10 mouse cellular contexts compared by ENCODE assay signal in genomic region chr10:77572225-77572624, GRCm38 (mm10). TPM values are rescaled to one million over a fixed set of nuclear protein-coding genes. Genes with fewer than 3 reads are reported as not detected.
DNase-seq lines count a peak whose midpoint lies in the region; ATAC-seq and TF ChIP-seq lines count a peak whose summit lies in the region.
"Had no signal": no experiment of that assay in that cellular context is flagged by ENCODE, and none has a peak within 500 bp of the region (broad histone marks: within the 10 kb centered on the region; RNA-seq: fewer than 3 reads in every experiment).

No protein-coding gene starts in this region.

- H3K9ac ChIP-seq in liver, adult 2 months (ENCODE audit: low read depth, low read length) = no peak overlapping the region; the same call in 1 of the 2 replicates
- H3K9ac ChIP-seq: neural tube, embryonic 13.5 days had no signal

- peak; percentile 44 for TF ChIP-seq CTCF in liver, adult 2 months (IDR thresholded peaks at IDR 0.05; ENCODE audit: low read depth, low read length)

- no peaks in the 10 kb centered on the region for H3K36me3 ChIP-seq in liver, adult 2 months (ENCODE audit: control insufficient read depth, insufficient read depth, low read length)
- H3K36me3 ChIP-seq: limb, embryonic 10.5 days; neural tube, embryonic 13.5 days had no signal

- H3K27ac ChIP-seq in liver, adult 2 months (replicated peaks; ENCODE audit: insufficient read depth, low read depth, low read length) = peak overlapping the region; percentile 23
- H3K27ac ChIP-seq: limb, embryonic 10.5 days; neural tube, embryonic 13.5 days had no signal

- no peak overlapping the region for H3K4me3 ChIP-seq in liver, adult 2 months (ENCODE audit: insufficient read depth, low read depth, low read length)
- H3K4me3 ChIP-seq: limb, embryonic 10.5 days; neural tube, embryonic 13.5 days had no signal

- peak; percentile 63 for ATAC-seq in megakaryocyte-erythroid progenitor cell, adult 5-6 weeks (replicated peaks; ENCODE audit: low FRiP score, low TSS enrichment, poor library complexity, severe bottlenecking)
- ATAC-seq in inflammation-experienced regulatory T-cells, adult 6 months = no peak

- WGBS in liver, adult 2 months = 7% methylated on average over 3 of the region's 3 CpGs

- no peaks in the 10 kb centered on the region for H3K27me3 ChIP-seq in liver, adult 2 months (ENCODE audit: control insufficient read depth, insufficient read depth, low read length)
- H3K27me3 ChIP-seq: neural tube, embryonic 13.5 days had no signal

- H3K4me1 ChIP-seq in liver, adult 2 months (ENCODE audit: control insufficient read depth, insufficient read depth, low read length) = peaks cover 16% of the 10 kb centered on the region; the same call in 1 of the 2 replicates
- H3K4me1 ChIP-seq: neural tube, embryonic 13.5 days had no signal

- no peaks in the 10 kb centered on the region for H3K79me2 ChIP-seq in liver, adult 2 months (ENCODE audit: control insufficient read depth, insufficient read depth, low read length)

- DNase-seq in liver, adult 2 months (ENCODE audit: extremely low read depth, low read depth, low spot score) = no peak
- DNase-seq in liver (no peak), ES-CJ7 (ENCODE audit: low read depth, low spot score) (peak; percentile 81)
- peak; percentile 30 for DNase-seq in CD4-positive helper T cell, adult 2 months (ENCODE audit: low read depth, low spot score)
- no peak for DNase-seq in spleen, postnatal 10 days (ENCODE audit: low spot score in 2 of 2)
- DNase-seq: kidney, postnatal 25 days had no signal

- TF ChIP-seq POLR2A in liver, adult 2 months (IDR thresholded peaks at IDR 0.05; ENCODE audit: extremely low read depth, insufficient read depth, low read length) = no peak

RNA-seq across cellular contexts. Expression of gene Pttg1ip, which starts 9.3 kb away (rescaled TPM):
- 146 and 168 TPM in 2 replicates for total RNA-seq in liver, adult 2 months (2014; rRNA removed)
- polyA plus RNA-seq in liver, adult 2 months (2012; rRNA removed) = 218 and 238 TPM in 2 replicates
- total RNA-seq in megakaryocyte-erythroid progenitor cell, adult 5-6 weeks (2014; fragmentation: Nextera tagmentation) = 31.7 and 48.4 TPM in 2 replicates
- 36.3 and 37.6 TPM in 2 replicates for total RNA-seq in megakaryocyte-erythroid progenitor cell, adult 5-6 weeks (2017)
- 100 to 1,000 TPM in 2 of 3 experiments, 10 to 100 TPM in 1; 83.7 to 113 (median 112) TPM for polyA plus RNA-seq in inflammation-experienced regulatory T-cells, adult 6 months (2017; shearing (Covaris generic))

RNA-seq across cellular contexts. Expression of gene Sumo3, which starts 33.7 kb away (rescaled TPM):
- total RNA-seq in liver, adult 2 months (2014; rRNA removed) = 59.6 and 108 TPM in 2 replicates
- polyA plus RNA-seq in liver, adult 2 months (2012; rRNA removed) = 170 and 226 TPM in 2 replicates
- total RNA-seq in megakaryocyte-erythroid progenitor cell, adult 5-6 weeks (2014; fragmentation: Nextera tagmentation) = 71.3 and 81.0 TPM in 2 replicates
- 150 and 265 TPM in 2 replicates for total RNA-seq in megakaryocyte-erythroid progenitor cell, adult 5-6 weeks (2017)
- polyA plus RNA-seq in inflammation-experienced regulatory T-cells, adult 6 months (2017; shearing (Covaris generic)) = 10 to 100 TPM; 73.1 to 90.7 (median 74.3) TPM

RNA-seq across cellular contexts. Expression of gene Gm49325, which starts 33.8 kb away (rescaled TPM):
- total RNA-seq in liver, adult 2 months (2014; rRNA removed) = 0.47 TPM in 1 of 2 replicates, not detected in the other
- polyA plus RNA-seq in liver, adult 2 months (2012; rRNA removed) = not detected in 2 replicates
- total RNA-seq in megakaryocyte-erythroid progenitor cell, adult 5-6 weeks (2014; fragmentation: Nextera tagmentation) = not detected in 2 replicates
- total RNA-seq in megakaryocyte-erythroid progenitor cell, adult 5-6 weeks (2017) = not detected in 2 replicates
- polyA plus RNA-seq in inflammation-experienced regulatory T-cells, adult 6 months (2017; shearing (Covaris generic)) = 10 to 100 TPM in 1 of 3 experiments, 1 to 10 TPM in 1, not detected in 1; 3.6 to 10.0 TPM

RNA-seq across cellular contexts. Expression of gene Itgb2, which starts 42.2 kb away (rescaled TPM):
- total RNA-seq in liver, adult 2 months (2014; rRNA removed) = 4.8 and 5.6 TPM in 2 replicates
- 4.2 and 5.6 TPM in 2 replicates for polyA plus RNA-seq in liver, adult 2 months (2012; rRNA removed)
- total RNA-seq in megakaryocyte-erythroid progenitor cell, adult 5-6 weeks (2014; fragmentation: Nextera tagmentation) = 10.4 and 26.2 TPM in 2 replicates
- total RNA-seq in megakaryocyte-erythroid progenitor cell, adult 5-6 weeks (2017) = 13.2 and 14.2 TPM in 2 replicates
- 100 to 1,000 TPM; 493 to 517 (median 499) TPM for polyA plus RNA-seq in inflammation-experienced regulatory T-cells, adult 6 months (2017; shearing (Covaris generic))

RNA-seq across cellular contexts. Expression of gene Ube2g2, which starts 49.9 kb away (rescaled TPM):
- 21.6 and 22.3 TPM in 2 replicates for total RNA-seq in liver, adult 2 months (2014; rRNA removed)
- polyA plus RNA-seq in liver, adult 2 months (2012; rRNA removed) = 30.4 and 34.2 TPM in 2 replicates
- 39.4 and 43.2 TPM in 2 replicates for total RNA-seq in megakaryocyte-erythroid progenitor cell, adult 5-6 weeks (2014; fragmentation: Nextera tagmentation)
- 48.1 and 50.7 TPM in 2 replicates for total RNA-seq in megakaryocyte-erythroid progenitor cell, adult 5-6 weeks (2017)
- polyA plus RNA-seq in inflammation-experienced regulatory T-cells, adult 6 months (2017; shearing (Covaris generic)) = 10 to 100 TPM; 41.1 to 55.4 (median 50.1) TPM

Comparison
In these comparisons a context has a peak if more than half of its experiments do, and no peak if none do; other contexts are left out.
1. DNase-seq: peak in CD4-positive helper T cell, adult 2 months (single experiment) and ES-CJ7 (single experiment); none in liver, adult 2 months (single experiment), liver (single experiment) and spleen, postnatal 10 days (0 of 2).